Mouse (Mus musculus): ENCODE results near the gene Rgsl1. TPM values are rescaled to one million over a fixed set of nuclear protein-coding genes. Genes with fewer than 3 reads are reported as not detected.

Gene Rgsl1
- total and polyA plus RNA-seq, 3 experiments = not detected

- TF ChIP-seq POLR2AphosphoS5 (IDR thresholded peaks at IDR 0.05; ENCODE audit: borderline replicate concordance, low read depth, low read length) (no peak), JUND (IDR thresholded peaks at IDR 0.05; ENCODE audit: low read depth, low read length) (no peak), BHLHE40 (IDR thresholded peaks at IDR 0.05; ENCODE audit: borderline replicate concordance, low read depth, low read length) (no peak), ZMIZ1 (IDR thresholded peaks at IDR 0.05; ENCODE audit: low read depth, low read length) (no peak), SIN3A (IDR thresholded peaks at IDR 0.05; ENCODE audit: low read length) (no peak; the same call in 1 of the 2 replicates), TCF12 (IDR thresholded peaks at IDR 0.05; ENCODE audit: low read depth, low read length) (peak; percentile 26; the same call in 1 of the 2 replicates), MAZ (IDR thresholded peaks at IDR 0.05; ENCODE audit: low read depth, low read length) (no peak), RCOR1 (IDR thresholded peaks at IDR 0.05; ENCODE audit: low read depth, low read length) (no peak), ZKSCAN1 (IDR thresholded peaks at IDR 0.05; ENCODE audit: low read depth, low read length) (no peak), EP300 (IDR thresholded peaks at IDR 0.05; ENCODE audit: low read depth in 1 of 2, low read length in 2 of 2) (peak; percentile 9 to 42; a peak in 2 of 4 replicates), MYC (IDR thresholded peaks at IDR 0.05; ENCODE audit: low read depth, low read length) (no peak), UBTF (IDR thresholded peaks at IDR 0.05; ENCODE audit: borderline replicate concordance, insufficient read depth, low read depth, low read length) (0 out of 2 replicates have a peak, but pooled peaks have one; percentile 46)
Measured at GRCm38 (mm10) chr1:153751763-153752301, 92.1 kb downstream of the Rgsl1 start (continued).

GRCm38 (mm10) chr1:153750054-153750453 is 93.9 kb downstream of the Rgsl1 start:
- DNase-seq (ENCODE audit: low read depth, low spot score) = peak; percentile 72
- Histone ChIP-seq H3K4me3 (ENCODE audit: control insufficient read depth in 1 of 2, insufficient read depth in 1 of 2, low read depth in 2 of 2, low read length in 2 of 2) (peak overlapping the region; percentile 63 to 64), H3K4me1 (ENCODE audit: control insufficient read depth in 1 of 2, insufficient read depth in 2 of 2, low read length in 2 of 2) (peaks cover 0 to 17% of the 10 kb centered on the region in 2 experiments; a peak in 2 of 4 replicates), H3K9ac (ENCODE audit: control insufficient read depth, low read depth, low read length, poor library complexity, severe bottlenecking) (peak overlapping the region; percentile 61; the same call in 1 of the 2 replicates), H3K27me3 (ENCODE audit: control insufficient read depth in 1 of 2, insufficient read depth in 2 of 2, low read length in 2 of 2) (no peaks in the 10 kb centered on the region), H3K27ac (ENCODE audit: control insufficient read depth, low read depth, low read length) (peak overlapping the region; percentile 49), H3K9me3 (replicated peaks; ENCODE audit: insufficient read depth, low read length) (no peaks in the 10 kb centered on the region), H3K79me2 (ENCODE audit: control insufficient read depth, insufficient read depth, low read length, poor library complexity) (no peaks in the 10 kb centered on the region; the same call in 1 of the 2 replicates), H3K36me3 (ENCODE audit: control insufficient read depth in 1 of 2, insufficient read depth in 2 of 2, low read length in 2 of 2) (peaks cover 0 to 9% of the 10 kb centered on the region in 2 experiments; a peak in 1 of 4 replicates)
- TF ChIP-seq ZNF384 (IDR thresholded peaks at IDR 0.05; ENCODE audit: low read depth, low read length) (no peak), MAZ (IDR thresholded peaks at IDR 0.05; ENCODE audit: low read depth, low read length) (no peak), MEF2A (IDR thresholded peaks at IDR 0.05; ENCODE audit: extremely low read depth, insufficient replicate concordance, low read depth, low read length, poor library complexity, severe bottlenecking) (no peak), MAFK (IDR thresholded peaks at IDR 0.05; ENCODE audit: borderline replicate concordance, low read depth, low read length) (no peak), RAD21 (IDR thresholded peaks at IDR 0.05; ENCODE audit: low read depth, low read length) (no peak), KAT2A (conservative IDR thresholded peaks at IDR 0.05; ENCODE audit: low read depth, low read length) (no peak), ZMIZ1 (IDR thresholded peaks at IDR 0.05; ENCODE audit: low read depth, low read length) (no peak), EP300 (IDR thresholded peaks at IDR 0.05; ENCODE audit: low read depth in 1 of 2, low read length in 2 of 2) (peak; percentile 12 to 80; a peak in 3 of 4 replicates), RCOR1 (IDR thresholded peaks at IDR 0.05; ENCODE audit: low read depth, low read length) (peak; percentile 66; the same call in 1 of the 2 replicates), E2F4 (IDR thresholded peaks at IDR 0.05; ENCODE audit: borderline replicate concordance, low read depth, low read length) (no peak), JUND (IDR thresholded peaks at IDR 0.05; ENCODE audit: low read depth, low read length) (no peak), MXI1 (IDR thresholded peaks at IDR 0.05; ENCODE audit: low read depth, low read length) (no peak), NRF1 (IDR thresholded peaks at IDR 0.05; ENCODE audit: insufficient read depth, low read depth, low read length, poor library complexity, severe bottlenecking) (no peak), BHLHE40 (IDR thresholded peaks at IDR 0.05; ENCODE audit: borderline replicate concordance, low read depth, low read length) (no peak), GABPA (IDR thresholded peaks at IDR 0.05; ENCODE audit: low read depth, low read length) (no peak), CTCF (IDR thresholded peaks at IDR 0.05 in 2 of 3, conservative IDR thresholded peaks at IDR 0.05 in 1 of 3; ENCODE audit: control insufficient read depth in 1 of 3, insufficient read depth in 1 of 3, low read depth in 2 of 3, low read length in 3 of 3, poor library complexity in 1 of 3, severe bottlenecking in 1 of 3) (no peak), CHD2 (IDR thresholded peaks at IDR 0.05; ENCODE audit: low read length) (no peak), TAL1 (IDR thresholded peaks at IDR 0.05; ENCODE audit: low read length) (peak; percentile 84), ETS1 (IDR thresholded peaks at IDR 0.05; ENCODE audit: low read depth, low read length) (peak; percentile 52; the same call in 1 of the 2 replicates), POLR2AphosphoS2 (IDR thresholded peaks at IDR 0.05; ENCODE audit: low read length) (no peak), ELF1 (IDR thresholded peaks at IDR 0.05; ENCODE audit: low read depth, low read length) (no peak), UBTF (IDR thresholded peaks at IDR 0.05; ENCODE audit: borderline replicate concordance, insufficient read depth, low read depth, low read length) (no peak), USF1 (IDR thresholded peaks at IDR 0.05; ENCODE audit: low read depth, low read length) (no peak), POLR2AphosphoS5 (IDR thresholded peaks at IDR 0.05; ENCODE audit: borderline replicate concordance, low read depth, low read length) (no peak), SMC3 (IDR thresholded peaks at IDR 0.05; ENCODE audit: low read depth, low read length) (no peak), CHD1 (IDR thresholded peaks at IDR 0.05; ENCODE audit: low read depth, low read length) (no peak), GATA1 (IDR thresholded peaks at IDR 0.05; ENCODE audit: low read depth, low read length) (peak; percentile 57), MYC (IDR thresholded peaks at IDR 0.05; ENCODE audit: low read depth, low read length) (no peak), ZKSCAN1 (IDR thresholded peaks at IDR 0.05; ENCODE audit: low read depth, low read length) (no peak), TCF12 (IDR thresholded peaks at IDR 0.05; ENCODE audit: low read depth, low read length) (peak; percentile 79), SIN3A (IDR thresholded peaks at IDR 0.05; ENCODE audit: low read length) (no peak)

Measured in MEL (cell line).